ENCODE assay signal across 7 mouse cellular contexts in the genomic region with DNA sequence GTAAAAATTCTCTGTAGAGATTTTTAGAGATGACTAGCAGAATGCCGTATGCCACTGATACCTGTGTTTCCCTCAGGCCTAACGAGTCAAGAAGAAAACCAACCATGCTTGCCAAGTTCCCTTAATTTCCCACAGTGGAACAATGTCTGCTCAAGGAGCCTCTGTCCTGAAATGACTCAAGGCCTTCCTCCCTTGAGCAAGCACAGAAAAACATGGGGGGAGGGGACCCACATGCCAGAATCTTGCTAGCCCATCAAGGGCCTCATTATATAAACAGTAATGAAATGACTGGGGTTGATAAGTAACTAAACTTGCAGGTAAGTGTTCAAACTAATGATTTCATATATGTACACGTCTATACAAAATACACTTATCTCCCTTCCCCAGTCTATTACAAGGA.
A peak's percentile ranks its signal among the peaks of the same experiment; 100 is the strongest.
DNase-seq lines count a peak whose midpoint lies in the region; ATAC-seq and TF ChIP-seq lines count a peak whose summit lies in the region.

No protein-coding gene starts in this region.

- no peak overlapping the region for H3K4me2 ChIP-seq in intestine, embryonic 15.5 days (replicated peaks)
- no peak overlapping the region for H3K4me2 ChIP-seq in intestine, postnatal 0 days (replicated peaks; ENCODE audit: low read depth)

- H3K27ac ChIP-seq in intestine, embryonic 15.5 days: no peak overlapping the region
- H3K27ac ChIP-seq in intestine, postnatal 0 days (ENCODE audit: low read depth, low read length): no peak overlapping the region
- peak overlapping the region; percentile 50; the same call in 1 of the 2 replicates for H3K27ac ChIP-seq in cortical plate, adult 2 months (ENCODE audit: insufficient read depth, low read length)

- H3K36me3 ChIP-seq in intestine, embryonic 15.5 days: no peaks in the 10 kb centered on the region
- no peaks in the 10 kb centered on the region for H3K36me3 ChIP-seq in intestine, postnatal 0 days (ENCODE audit: control insufficient read depth, insufficient read depth)

- no peak overlapping the region for H3K4me3 ChIP-seq in intestine, embryonic 15.5 days (replicated peaks)
- no peak overlapping the region for H3K4me3 ChIP-seq in intestine, postnatal 0 days (ENCODE audit: low read depth, low read length)
- H3K4me3 ChIP-seq in cortical plate, adult 2 months (ENCODE audit: insufficient read depth, low read length): no peak overlapping the region

- 0 out of 2 replicates have a peak, but pooled peaks have one; percentile 39 for ATAC-seq in intestine, embryonic 15.5 days
- ATAC-seq in intestine, postnatal 0 days: no peak

- no peaks in the 10 kb centered on the region for H3K27me3 ChIP-seq in intestine, embryonic 15.5 days (replicated peaks)
- no peaks in the 10 kb centered on the region for H3K27me3 ChIP-seq in intestine, postnatal 0 days (replicated peaks; ENCODE audit: control insufficient read depth, insufficient read depth, low read length)

- 59% methylated on average over 3 of the region's 3 CpGs for WGBS in intestine, embryonic 15.5 days
- WGBS in intestine, postnatal 0 days: 51% methylated on average over 3 of the region's 3 CpGs

- H3K4me1 ChIP-seq in intestine, embryonic 15.5 days (replicated peaks): 0 out of 2 replicates have a peak, but pooled peaks cover 5% of the 10 kb centered on the region
- H3K4me1 ChIP-seq in intestine, postnatal 0 days (replicated peaks; ENCODE audit: control insufficient read depth, insufficient read depth, low read length): no peaks in the 10 kb centered on the region
- H3K4me1 ChIP-seq in cortical plate, adult 2 months (ENCODE audit: control insufficient read depth, insufficient read depth, low read length): peaks cover 17% of the 10 kb centered on the region

- peak; percentile 92 for DNase-seq in kidney, adult 9 months
- DNase-seq in retina, postnatal 1 day: peak; percentile 31
- no peak for DNase-seq in thymus, postnatal 10 days (ENCODE audit: low spot score in 2 of 2)
- no peak for DNase-seq in thymus, postnatal 4 days

- no peak for TF ChIP-seq CTCF in intestine, postnatal 0 days (IDR thresholded peaks at IDR 0.05; ENCODE audit: low read depth)
- TF ChIP-seq CTCF in cortical plate, adult 2 months (IDR thresholded peaks at IDR 0.05; ENCODE audit: extremely low read depth, insufficient read depth, low read length): no peak

- H3K9ac ChIP-seq in intestine, embryonic 15.5 days: no peak overlapping the region
- no peak overlapping the region for H3K9ac ChIP-seq in intestine, postnatal 0 days (ENCODE audit: low read depth, low read length)

- H3K9me3 ChIP-seq in intestine, embryonic 15.5 days: no peaks in the 10 kb centered on the region
- no peaks in the 10 kb centered on the region for H3K9me3 ChIP-seq in intestine, postnatal 0 days (ENCODE audit: control insufficient read depth)

- TF ChIP-seq POLR2A in cortical plate, adult 2 months (IDR thresholded peaks at IDR 0.05; ENCODE audit: extremely low read depth, insufficient read depth, low read length): no peak

Comparison
In these comparisons a context has a peak if more than half of its experiments do, and no peak if none do; other contexts are left out.
1. DNase-seq: peak in kidney, adult 9 months (single experiment) and retina, postnatal 1 day (single experiment); none in thymus, postnatal 10 days (0 of 2) and thymus, postnatal 4 days (single experiment).